15 mouse cellular contexts compared by ENCODE assay signal in the genomic region with DNA sequence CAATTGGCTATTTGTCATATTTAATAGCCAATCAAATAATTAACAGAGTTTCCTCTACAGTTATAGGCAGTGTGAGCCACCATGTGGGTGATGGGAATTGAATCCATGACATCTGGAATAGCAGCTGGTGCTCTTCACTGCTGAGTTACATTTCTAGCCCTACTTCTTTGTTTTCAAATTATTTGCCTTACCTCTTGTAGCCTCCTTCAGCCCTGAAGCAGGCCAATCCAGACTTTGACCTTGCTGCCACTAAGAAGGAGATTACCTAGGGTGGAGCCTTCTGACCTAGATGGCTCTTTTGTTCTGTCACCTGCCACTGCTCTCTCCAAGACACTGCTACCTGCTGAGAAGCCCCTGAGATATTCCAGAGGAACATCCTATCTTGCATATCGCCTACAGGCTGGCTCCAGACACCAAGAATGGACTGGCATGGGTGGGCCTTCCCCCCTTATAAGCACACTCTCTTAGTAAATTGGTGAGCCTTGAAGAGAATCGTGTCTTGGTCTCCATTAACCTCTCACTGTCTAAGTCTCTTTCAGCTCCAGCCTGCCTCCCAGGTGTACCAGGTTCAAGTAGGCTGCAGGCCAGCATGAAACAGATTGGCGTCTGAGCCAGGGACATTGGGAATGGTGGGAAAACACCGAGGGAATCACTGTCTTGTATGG.
"Had no signal": no experiment of that assay in that cellular context is flagged by ENCODE, and none has a peak within 500 bp of the region (broad histone marks: within the 10 kb centered on the region; RNA-seq: fewer than 3 reads in every experiment).

No protein-coding gene starts in this region.

- H3K9ac ChIP-seq: lung, embryonic 15.5 days; midbrain, embryonic 13.5 days; midbrain, embryonic 15.5 days; neural tube, embryonic 12.5 days; stomach, embryonic 15.5 days had no signal

- DNase-seq: lung, adult 2 months; lung, postnatal 14 days; lung, postnatal 36 days; right cerebral cortex, postnatal 14 days; thymus, adult 2 months; thymus, postnatal 25 days; thymus, postnatal 4 days had no signal

- H3K27ac ChIP-seq: lung, embryonic 15.5 days; macrophage; midbrain, embryonic 13.5 days; midbrain, embryonic 15.5 days; neural tube, embryonic 12.5 days; stomach, embryonic 15.5 days; stomach, postnatal 0 days had no signal

- H3K36me3 ChIP-seq: lung, embryonic 15.5 days; midbrain, embryonic 13.5 days; midbrain, embryonic 15.5 days; neural tube, embryonic 12.5 days; stomach, embryonic 15.5 days had no signal

- H3K27me3 ChIP-seq: lung, embryonic 15.5 days; megakaryocyte, embryonic 14.5 days; midbrain, embryonic 13.5 days; midbrain, embryonic 15.5 days; neural tube, embryonic 12.5 days; stomach, embryonic 15.5 days had no signal

- H3K4me3 ChIP-seq: lung, embryonic 15.5 days; megakaryocyte, embryonic 14.5 days; midbrain, embryonic 13.5 days; midbrain, embryonic 15.5 days; neural tube, embryonic 12.5 days; stomach, embryonic 15.5 days had no signal

- H3K4me1 ChIP-seq: lung, embryonic 15.5 days; megakaryocyte, embryonic 14.5 days; midbrain, embryonic 13.5 days; midbrain, embryonic 15.5 days; neural tube, embryonic 12.5 days; stomach, embryonic 15.5 days had no signal

- H3K9me3 ChIP-seq: lung, embryonic 15.5 days; stomach, embryonic 15.5 days had no signal
